Mouse (Mus musculus): ENCODE measurements around the gene Inhbe. TPM values are rescaled to one million over a fixed set of nuclear protein-coding genes. Genes with fewer than 3 reads are reported as not detected.
A peak's percentile ranks its signal among the peaks of the same experiment; 100 is the strongest.
"Not testable (repeated sequence)": the region's sequence is repeated elsewhere in the genome, so short reads cannot be mapped to it uniquely, and the experiment has no call there.

The Inhbe gene
- total RNA-seq, 2 experiments from 2014 or later: not detected

GRCm38 (mm10) chr10:127326828-127327227 is 27.4 kb downstream of the Inhbe start:
- intact Hi-C loops (cut with DNase I; ENCODE audit: low total_unique reads): no loop called here
- DNase-seq: peak; percentile 49

- intact Hi-C loops (cut with DNase I; ENCODE audit: low total_unique reads): no loop called here
- DNase-seq: peak; percentile 27
Measured at GRCm38 (mm10) chr10:127326017-127326801, 28.0 kb downstream of the Inhbe start.

- intact Hi-C loops (cut with DNase I; ENCODE audit: low total_unique reads): no loop called here
- DNase-seq: no peak
Measured at GRCm38 (mm10) chr10:127325454-127326016, 28.7 kb downstream of the Inhbe start.

GRCm38 (mm10) chr10:127324495-127324894 is 29.7 kb downstream of the Inhbe start:
- no peak for DNase-seq
- intact Hi-C loops (cut with DNase I; ENCODE audit: low total_unique reads): no loop called here

- intact Hi-C loops (cut with DNase I; ENCODE audit: low total_unique reads): no loop called here
- no peak for DNase-seq
Measured at GRCm38 (mm10) chr10:127323131-127323855, 30.9 kb downstream of the Inhbe start.

GRCm38 (mm10) chr10:127322669-127323068 is 31.5 kb downstream of the Inhbe start:
- intact Hi-C loops (cut with DNase I; ENCODE audit: low total_unique reads): no loop called here

GRCm38 (mm10) chr10:127322178-127322577 is 32.0 kb downstream of the Inhbe start:
- intact Hi-C loops (cut with DNase I; ENCODE audit: low total_unique reads): no loop called here
- DNase-seq: no peak

More at GRCm38 (mm10) chr10:127322669-127323068, 31.5 kb downstream of the Inhbe start:
- no peak for DNase-seq

GRCm38 (mm10) chr10:127321621-127322020 is 32.6 kb downstream of the Inhbe start, which contains the start of gene Arhgap9:
Arhgap9 (plus strand) TSS chr10:127321964.
- intact Hi-C loops (cut with DNase I; ENCODE audit: low total_unique reads): no loop called here
- DNase-seq: no peak

- no peak for DNase-seq
- intact Hi-C loops (cut with DNase I; ENCODE audit: low total_unique reads): loop anchor here (5.0 kb wide), 1 partner anchor 1302 kb away; no protein-coding TSS in a partner anchor
Measured at GRCm38 (mm10) chr10:127319969-127320368, 34.2 kb downstream of the Inhbe start.

- intact Hi-C loops (cut with DNase I; ENCODE audit: low total_unique reads): loop anchor here (5.0 kb wide), 1 partner anchor 1304 kb away; no protein-coding TSS in a partner anchor
- no peak for DNase-seq
Measured at GRCm38 (mm10) chr10:127318009-127318408, 36.2 kb downstream of the Inhbe start.

GRCm38 (mm10) chr10:127317277-127317676 is 36.9 kb downstream of the Inhbe start:
- intact Hi-C loops (cut with DNase I; ENCODE audit: low total_unique reads): loop anchor here (5.0 kb wide), 1 partner anchor 1305 kb away; no protein-coding TSS in a partner anchor
- no peak for DNase-seq

- not testable (repeated sequence) for DNase-seq
- intact Hi-C loops (cut with DNase I; ENCODE audit: low total_unique reads): loop anchor here (5.0 kb wide), 1 partner anchor 1307 kb away; no protein-coding TSS in a partner anchor
Measured at GRCm38 (mm10) chr10:127314950-127315349, 39.3 kb downstream of the Inhbe start.

GRCm38 (mm10) chr10:127313516-127313915 is 40.7 kb downstream of the Inhbe start:
- DNase-seq; intact Hi-C loops (cut with DNase I; ENCODE audit: low total_unique reads): not testable (repeated sequence)

- intact Hi-C loops (cut with DNase I; ENCODE audit: low total_unique reads): no loop called here
Measured at GRCm38 (mm10) chr10:127312858-127313257, 41.4 kb downstream of the Inhbe start.

GRCm38 (mm10) chr10:127312356-127312676 is 41.9 kb downstream of the Inhbe start:
- DNase-seq: peak; percentile 75
- intact Hi-C loops (cut with DNase I; ENCODE audit: low total_unique reads): no loop called here

More at GRCm38 (mm10) chr10:127312858-127313257, 41.4 kb downstream of the Inhbe start:
- DNase-seq: no peak

- intact Hi-C loops (cut with DNase I; ENCODE audit: low total_unique reads): no loop called here
- DNase-seq: peak; percentile 91
Measured at GRCm38 (mm10) chr10:127311476-127312355, 42.5 kb downstream of the Inhbe start, which contains the start of gene Mars. Mars (minus strand) TSS chr10:127311786.

GRCm38 (mm10) chr10:127310523-127311475 is 43.4 kb downstream of the Inhbe start:
- no peak for DNase-seq

GRCm38 (mm10) chr10:127309167-127309566 is 45.0 kb downstream of the Inhbe start:
- DNase-seq; intact Hi-C loops (cut with DNase I; ENCODE audit: low total_unique reads): not testable (repeated sequence)

More at GRCm38 (mm10) chr10:127310523-127311475, 43.4 kb downstream of the Inhbe start:
- intact Hi-C loops (cut with DNase I; ENCODE audit: low total_unique reads): no loop called here
